Mouse (Mus musculus): ENCODE results near the gene St6galnac3.

GRCm38 (mm10) chr3:153174336-153175033 is 550.5 kb downstream of the St6galnac3 start:
- TF ChIP-seq EP300 (optimal IDR thresholded peaks at IDR 0.05) (no peak), CTCF (IDR thresholded peaks at IDR 0.05; ENCODE audit: low read depth) (no peak)
